Mouse (Mus musculus): ENCODE measurements around the gene Hspa1a. TPM values are rescaled to one million over a fixed set of nuclear protein-coding genes. Genes with fewer than 3 reads are reported as not detected.
A peak's percentile ranks its signal among the peaks of the same experiment; 100 is the strongest.
"Not testable (repeated sequence)": the region's sequence is repeated elsewhere in the genome, so short reads cannot be mapped to it uniquely, and the experiment has no call there.

Hspa1a gene
- 1.1 and 1.9 TPM in 2 replicates for polyA plus RNA-seq (2014; fragmentation: Nextera tagmentation; extraction: Ambion mirVana)

DNA sequence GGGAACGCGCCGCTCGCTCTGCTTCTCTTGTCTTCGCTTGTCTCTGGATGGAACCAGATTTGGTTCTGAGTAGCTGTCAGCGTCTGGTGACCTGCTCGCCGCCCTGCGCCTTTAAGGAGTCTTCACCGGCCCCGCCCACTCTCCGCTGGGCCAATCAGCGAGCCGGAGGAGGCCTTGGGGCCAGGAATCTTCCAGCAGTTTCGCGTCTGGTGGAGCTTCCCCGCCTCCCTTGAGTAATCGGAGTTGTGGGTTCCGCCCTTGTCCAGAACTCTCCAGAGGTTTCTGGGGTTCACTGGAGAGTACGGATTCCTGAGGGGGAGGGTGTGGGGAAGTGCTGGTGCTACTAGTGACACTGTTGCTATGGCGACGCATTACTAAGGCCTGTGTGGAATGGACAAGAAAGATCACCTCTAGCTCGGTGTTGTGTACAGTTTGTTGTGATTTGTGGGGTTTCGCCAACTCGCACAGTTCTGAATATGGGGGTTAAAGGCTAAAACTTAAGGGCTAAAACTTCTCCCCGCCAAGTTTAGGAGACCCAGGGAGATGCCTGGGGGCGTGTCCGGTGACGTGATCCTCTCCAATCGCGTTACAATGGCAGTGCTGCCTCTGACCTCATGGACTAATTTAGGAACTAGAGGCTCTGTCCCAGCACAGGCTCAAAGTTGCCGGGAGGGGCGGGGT is at the start of gene Hspa1a, which contains the start of gene Hspa1l:
Hspa1a (minus strand) TSS at position 88 of the 681 bp plus-strand sequence.
Hspa1l (plus strand) TSS at position 635 of the 681 bp plus-strand sequence.
- H3K9ac ChIP-seq (ENCODE audit: low read length) = peak within 1 kb of the TSS; percentile 31; the same call in 1 of the 2 replicates
- WGBS = under 1% methylated on average over 28 of the region's 33 CpGs
- H3K4me3 ChIP-seq (ENCODE audit: low read depth, low read length) = peak within 1 kb of the TSS; percentile 36
- not testable (repeated sequence) for H3K27ac ChIP-seq (ENCODE audit: low read depth, low read length); H3K4me1 ChIP-seq (ENCODE audit: control insufficient read depth, insufficient read depth, low read length); H3K36me3 ChIP-seq (ENCODE audit: control insufficient read depth, insufficient read depth, low read length); H3K9me3 ChIP-seq (ENCODE audit: control insufficient read depth, low read length)
- DNase-seq (ENCODE audit: low spot score) (peak; percentile 66), ATAC-seq (ENCODE audit: insufficient read depth, low FRiP score, low TSS enrichment) (peak; percentile 90)
- peak within 1 kb of the TSS; percentile 69 for H3K4me2 ChIP-seq (ENCODE audit: low read depth)
- H3K27me3 ChIP-seq (ENCODE audit: control insufficient read depth, insufficient read depth, low read length) = peaks cover 21% of the 10 kb centered on the region

DNA sequence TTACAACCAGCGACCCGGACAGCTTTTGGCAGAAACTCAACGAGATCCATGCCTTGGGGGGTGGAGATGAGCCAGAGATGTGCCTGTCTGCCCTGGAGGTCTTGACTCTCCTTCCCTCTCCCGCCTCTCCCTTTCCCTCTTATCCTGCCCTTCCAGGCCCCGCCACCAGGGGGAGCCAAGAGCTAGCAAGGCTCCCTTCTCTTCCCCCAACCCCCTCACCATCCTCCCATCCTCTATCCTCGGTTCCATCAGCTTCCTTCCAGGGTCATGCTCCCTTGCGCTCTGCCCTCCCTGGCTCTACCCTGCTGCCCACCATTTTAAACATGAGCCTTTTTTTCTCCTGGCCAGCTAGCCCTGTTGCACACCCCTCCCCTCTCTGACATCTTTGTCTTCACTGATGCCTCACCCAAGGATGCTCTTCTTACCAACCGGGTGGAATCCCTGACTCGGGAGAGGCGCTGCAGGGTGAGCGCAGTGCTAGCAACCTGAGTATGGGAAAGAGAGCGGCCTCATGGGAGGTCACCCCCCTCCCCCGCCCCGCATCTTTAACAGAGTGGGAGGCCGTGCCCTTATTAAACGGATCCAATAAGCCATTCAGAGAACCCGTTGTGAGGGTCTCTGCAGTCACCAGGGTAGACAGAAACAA is 49.3 kb upstream of the Hspa1a start:
- Histone ChIP-seq H3K9ac (ENCODE audit: low read length) (peak overlapping the region; percentile 24; the same call in 1 of the 2 replicates), H3K4me3 (ENCODE audit: low read depth, low read length) (no peak overlapping the region), H3K36me3 (ENCODE audit: control insufficient read depth, insufficient read depth, low read length) (no peaks in the 10 kb centered on the region), H3K9me3 (ENCODE audit: control insufficient read depth, low read length) (no peaks in the 10 kb centered on the region), H3K4me2 (ENCODE audit: low read depth) (no peak overlapping the region), H3K27me3 (ENCODE audit: control insufficient read depth, insufficient read depth, low read length) (no peaks in the 10 kb centered on the region), H3K4me1 (ENCODE audit: control insufficient read depth, insufficient read depth, low read length) (no peaks in the 10 kb centered on the region), H3K27ac (ENCODE audit: low read depth, low read length) (no peak overlapping the region)
- DNase-seq (ENCODE audit: low spot score) = peak; percentile 92
- ATAC-seq (ENCODE audit: insufficient read depth, low FRiP score, low TSS enrichment) = peak; percentile 51; the same call in 1 of the 2 replicates
- 14% methylated on average over 17 of the region's 17 CpGs for WGBS

DNA sequence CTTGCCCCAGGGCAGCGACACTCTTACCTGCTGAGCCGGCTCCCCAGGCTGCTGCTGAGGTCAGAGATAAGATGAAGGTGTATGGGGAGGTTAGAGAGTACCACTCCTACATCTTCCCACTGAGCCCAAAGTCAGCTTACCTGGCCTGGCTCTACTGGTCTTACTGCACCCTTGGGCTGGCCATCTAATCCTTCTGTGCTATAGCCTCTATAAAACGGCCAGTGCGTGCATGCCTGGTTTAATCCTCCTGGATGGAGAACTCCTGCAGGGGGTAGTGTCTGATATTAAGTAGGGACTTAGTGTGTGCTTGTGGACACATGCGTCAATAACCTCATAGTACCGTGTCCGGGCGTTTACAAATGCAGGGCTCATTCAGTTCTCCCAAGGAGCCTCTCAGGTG is 48.6 kb upstream of the Hspa1a start:
- ATAC-seq (ENCODE audit: insufficient read depth, low FRiP score, low TSS enrichment) = no peak
- H3K9ac ChIP-seq (ENCODE audit: low read length) = no peak overlapping the region

DNA sequence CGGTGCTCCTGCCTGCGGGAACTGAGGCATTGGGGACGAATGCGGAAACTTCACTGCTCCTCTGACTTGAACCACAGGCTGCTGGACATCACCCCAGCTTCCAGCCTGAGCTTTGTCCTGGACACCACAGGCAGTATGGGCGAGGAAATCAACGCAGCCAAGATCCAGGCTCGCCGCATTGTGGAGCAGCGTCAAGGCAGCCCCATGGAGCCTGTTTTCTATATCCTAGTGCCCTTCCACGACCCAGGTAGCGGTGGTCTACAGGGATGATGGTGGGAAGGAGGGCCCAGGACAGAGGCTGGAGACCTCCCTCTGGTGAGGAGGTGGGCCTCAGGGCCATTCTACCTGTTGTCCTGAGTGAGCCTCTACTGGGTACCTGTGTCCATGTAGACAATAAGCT is 47.9 kb upstream of the Hspa1a start:
- WGBS = 78% methylated on average over 11 of the region's 11 CpGs

More for the DNA sequence above, 48.6 kb upstream of the Hspa1a start:
- no peaks in the 10 kb centered on the region for H3K4me1 ChIP-seq (ENCODE audit: control insufficient read depth, insufficient read depth, low read length)
- H3K27ac ChIP-seq (ENCODE audit: low read depth, low read length) = no peak overlapping the region
- DNase-seq (ENCODE audit: low spot score) = no peak
- peaks cover 3% of the 10 kb centered on the region for H3K36me3 ChIP-seq (ENCODE audit: control insufficient read depth, insufficient read depth, low read length)
- no peak overlapping the region for H3K4me3 ChIP-seq (ENCODE audit: low read depth, low read length)
- no peaks in the 10 kb centered on the region for H3K27me3 ChIP-seq (ENCODE audit: control insufficient read depth, insufficient read depth, low read length)
- WGBS = 87% methylated on average over 8 of the region's 8 CpGs
- no peak overlapping the region for H3K4me2 ChIP-seq (ENCODE audit: low read depth)
- no peaks in the 10 kb centered on the region for H3K9me3 ChIP-seq (ENCODE audit: control insufficient read depth, low read length)

DNA sequence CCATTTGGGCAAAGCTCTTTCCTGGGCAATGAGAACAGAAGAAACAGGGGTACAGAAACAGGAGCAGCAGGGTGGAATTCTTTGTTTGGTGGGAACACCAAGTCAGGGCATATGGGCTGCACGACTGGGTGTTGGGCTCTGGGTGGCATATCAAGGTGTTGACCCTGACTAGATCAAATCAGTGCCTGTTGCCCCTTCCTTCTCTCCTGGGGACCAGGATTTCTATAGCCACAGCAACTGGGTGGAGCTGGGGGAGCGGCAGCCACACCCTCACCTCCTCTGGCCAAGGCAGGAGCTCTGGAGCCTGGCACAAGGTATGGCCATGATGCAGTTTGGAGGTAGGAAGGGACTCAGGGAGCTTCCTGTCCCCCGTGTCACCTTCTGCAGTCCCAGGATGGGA is 46.2 kb upstream of the Hspa1a start:
- Histone ChIP-seq H3K4me3 (ENCODE audit: low read depth, low read length) (no peak overlapping the region), H3K27ac (ENCODE audit: low read depth, low read length) (no peak overlapping the region), H3K4me1 (ENCODE audit: control insufficient read depth, insufficient read depth, low read length) (no peaks in the 10 kb centered on the region), H3K36me3 (ENCODE audit: control insufficient read depth, insufficient read depth, low read length) (peaks cover 21% of the 10 kb centered on the region), H3K9me3 (ENCODE audit: control insufficient read depth, low read length) (no peaks in the 10 kb centered on the region), H3K27me3 (ENCODE audit: control insufficient read depth, insufficient read depth, low read length) (no peaks in the 10 kb centered on the region), H3K9ac (ENCODE audit: low read length) (no peak overlapping the region), H3K4me2 (ENCODE audit: low read depth) (no peak overlapping the region)
- ATAC-seq (ENCODE audit: insufficient read depth, low FRiP score, low TSS enrichment) (no peak), DNase-seq (ENCODE audit: low spot score) (no peak)
- 80% methylated on average over 3 of the region's 3 CpGs for WGBS

More for the DNA sequence above, 47.9 kb upstream of the Hspa1a start:
- Histone ChIP-seq H3K27me3 (ENCODE audit: control insufficient read depth, insufficient read depth, low read length) (no peaks in the 10 kb centered on the region), H3K9me3 (ENCODE audit: control insufficient read depth, low read length) (no peaks in the 10 kb centered on the region), H3K4me1 (ENCODE audit: control insufficient read depth, insufficient read depth, low read length) (no peaks in the 10 kb centered on the region), H3K27ac (ENCODE audit: low read depth, low read length) (no peak overlapping the region), H3K9ac (ENCODE audit: low read length) (no peak overlapping the region), H3K36me3 (ENCODE audit: control insufficient read depth, insufficient read depth, low read length) (peaks cover 9% of the 10 kb centered on the region), H3K4me2 (ENCODE audit: low read depth) (no peak overlapping the region), H3K4me3 (ENCODE audit: low read depth, low read length) (no peak overlapping the region)
- ATAC-seq (ENCODE audit: insufficient read depth, low FRiP score, low TSS enrichment) = no peak
- no peak for DNase-seq (ENCODE audit: low spot score)

DNA sequence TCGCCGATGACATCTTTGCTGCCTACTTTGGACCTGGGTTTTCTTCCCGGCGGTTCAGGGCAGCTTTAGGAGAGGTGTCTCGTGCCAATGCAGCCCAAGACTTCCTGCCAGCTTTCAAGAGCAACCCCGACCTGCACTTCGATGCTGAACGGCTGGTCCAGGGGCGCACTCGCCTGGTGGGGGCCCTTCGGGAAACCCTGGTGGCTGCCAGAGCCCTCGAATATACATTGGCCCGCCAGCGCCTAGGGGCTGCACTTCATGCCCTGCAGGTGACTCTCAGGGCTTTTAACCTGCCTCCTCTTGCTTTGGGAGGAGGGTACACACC is 45.7 kb upstream of the Hspa1a start:
- Histone ChIP-seq H3K4me2 (ENCODE audit: low read depth) (no peak overlapping the region), H3K27ac (ENCODE audit: low read depth, low read length) (no peak overlapping the region), H3K4me1 (ENCODE audit: control insufficient read depth, insufficient read depth, low read length) (no peaks in the 10 kb centered on the region), H3K27me3 (ENCODE audit: control insufficient read depth, insufficient read depth, low read length) (no peaks in the 10 kb centered on the region), H3K36me3 (ENCODE audit: control insufficient read depth, insufficient read depth, low read length) (peaks cover 23% of the 10 kb centered on the region), H3K9ac (ENCODE audit: low read length) (no peak overlapping the region), H3K4me3 (ENCODE audit: low read depth, low read length) (no peak overlapping the region), H3K9me3 (ENCODE audit: control insufficient read depth, low read length) (no peaks in the 10 kb centered on the region)
- DNase-seq (ENCODE audit: low spot score) (no peak), ATAC-seq (ENCODE audit: insufficient read depth, low FRiP score, low TSS enrichment) (no peak)
- WGBS = 77% methylated on average over 14 of the region's 14 CpGs

DNA sequence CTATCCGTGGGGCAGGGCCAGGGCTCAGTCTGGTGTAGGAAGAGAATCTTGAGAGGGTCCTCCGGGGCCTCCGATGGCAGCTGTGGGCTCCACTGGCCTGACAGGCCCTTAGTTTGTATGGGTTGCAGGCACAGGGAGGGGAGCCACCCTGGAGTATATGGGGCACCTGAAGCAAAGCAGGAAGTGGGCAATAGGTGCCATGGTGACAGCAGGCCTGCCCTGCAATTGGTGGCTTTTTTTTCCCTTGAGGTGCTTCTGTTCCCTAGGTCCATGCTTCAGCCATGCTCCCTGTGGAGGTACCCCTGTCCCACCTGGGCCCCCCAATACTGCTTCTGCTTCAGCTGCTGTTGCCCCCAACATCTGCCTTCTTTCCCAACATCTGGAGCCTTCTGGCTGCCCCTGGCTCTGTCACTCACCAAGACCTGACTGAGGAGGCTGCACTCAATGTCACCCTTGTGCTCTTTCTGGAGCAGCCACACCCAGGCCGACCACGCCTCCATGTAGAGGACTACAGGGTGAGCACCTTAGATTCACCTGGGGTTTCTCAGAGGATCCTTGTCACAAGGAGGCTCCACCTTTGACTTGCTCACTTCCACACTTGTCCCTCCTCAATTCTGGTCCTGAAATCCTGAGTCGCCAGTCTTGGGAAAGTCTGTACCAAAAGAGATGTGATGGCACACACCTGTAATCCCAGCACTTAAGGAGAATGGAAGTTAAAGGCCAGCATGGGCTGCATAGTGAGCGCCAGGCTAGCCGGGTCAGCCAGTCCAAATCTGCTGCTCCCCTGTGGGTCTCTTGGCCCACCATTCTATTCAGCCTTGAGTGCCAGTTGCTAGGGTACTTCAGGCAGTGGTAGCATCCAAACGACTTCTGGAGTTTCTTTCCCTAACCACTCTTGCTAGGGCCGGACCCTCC is 45.1 kb upstream of the Hspa1a start:
- 81% methylated on average over 10 of the region's 10 CpGs for WGBS
- no peak for ATAC-seq (ENCODE audit: insufficient read depth, low FRiP score, low TSS enrichment)
- no peak overlapping the region for H3K4me3 ChIP-seq (ENCODE audit: low read depth, low read length)
- H3K27ac ChIP-seq (ENCODE audit: low read depth, low read length) = no peak overlapping the region
- H3K27me3 ChIP-seq (ENCODE audit: control insufficient read depth, insufficient read depth, low read length) = no peaks in the 10 kb centered on the region
- DNase-seq (ENCODE audit: low spot score) = no peak
- peaks cover 25% of the 10 kb centered on the region for H3K36me3 ChIP-seq (ENCODE audit: control insufficient read depth, insufficient read depth, low read length)
- H3K9ac ChIP-seq (ENCODE audit: low read length) = no peak overlapping the region
- no peaks in the 10 kb centered on the region for H3K4me1 ChIP-seq (ENCODE audit: control insufficient read depth, insufficient read depth, low read length)
- H3K9me3 ChIP-seq (ENCODE audit: control insufficient read depth, low read length) = no peaks in the 10 kb centered on the region
- H3K4me2 ChIP-seq (ENCODE audit: low read depth) = no peak overlapping the region

DNA sequence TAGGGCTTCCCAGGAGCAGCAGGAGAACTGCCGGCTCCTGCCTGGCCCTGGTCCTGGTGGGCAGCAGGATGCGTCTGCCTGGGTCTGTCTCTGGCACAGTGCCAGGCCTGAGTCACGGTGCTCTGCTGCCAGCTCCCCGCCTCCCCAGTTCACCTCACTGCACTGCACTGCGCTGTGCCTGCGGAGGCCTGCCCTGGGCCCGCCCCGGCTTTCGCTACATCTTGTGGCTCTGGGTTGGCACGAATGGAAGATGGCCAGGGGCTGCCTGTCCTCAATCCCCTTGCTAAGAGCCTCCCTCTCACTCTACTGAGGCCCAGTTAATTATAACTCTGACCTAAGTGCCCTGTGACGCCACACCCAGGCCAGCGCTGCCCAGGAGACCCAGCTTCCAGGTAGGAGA is 44.4 kb upstream of the Hspa1a start, which contains the start of gene Vwa7:
Vwa7 (plus strand) TSS at position 204 of the 400 bp plus-strand sequence.
- H3K36me3 ChIP-seq (ENCODE audit: control insufficient read depth, insufficient read depth, low read length) = peaks cover 31% of the 10 kb centered on the region
- no peaks in the 10 kb centered on the region for H3K27me3 ChIP-seq (ENCODE audit: control insufficient read depth, insufficient read depth, low read length)
- no peak within 1 kb of the TSS for H3K4me2 ChIP-seq (ENCODE audit: low read depth)
- ATAC-seq (ENCODE audit: insufficient read depth, low FRiP score, low TSS enrichment) = no peak
- DNase-seq (ENCODE audit: low spot score) = no peak
- H3K9ac ChIP-seq (ENCODE audit: low read length) = no peak within 1 kb of the TSS
- WGBS = 84% methylated on average over 12 of the region's 12 CpGs
- no peaks in the 10 kb centered on the region for H3K4me1 ChIP-seq (ENCODE audit: control insufficient read depth, insufficient read depth, low read length)
- no peaks in the 10 kb centered on the region for H3K9me3 ChIP-seq (ENCODE audit: control insufficient read depth, low read length)
- no peak within 1 kb of the TSS for H3K27ac ChIP-seq (ENCODE audit: low read depth, low read length)
- no peak within 1 kb of the TSS for H3K4me3 ChIP-seq (ENCODE audit: low read depth, low read length)

Measured in neural tube, embryonic 11.5 days (tissue).